Mouse (Mus musculus): ENCODE results near the gene Ubr3.
"Not testable (repeated sequence)": the region's sequence is repeated elsewhere in the genome, so short reads cannot be mapped to it uniquely, and the experiment has no call there.

The Ubr3 gene

GRCm38 (mm10) chr2:69897039-69897617 is at the start of gene Ubr3:
Gene Ubr3 (plus strand): TSS chr2:69897246.
- peak; percentile 97 for DNase-seq

- no peak for DNase-seq
These were observed 47.8 kb upstream of the Ubr3 start for GRCm38 (mm10) chr2:69849215-69849614.

GRCm38 (mm10) chr2:69851427-69852058 is 45.5 kb upstream of the Ubr3 start:
- DNase-seq: no peak

DNA sequence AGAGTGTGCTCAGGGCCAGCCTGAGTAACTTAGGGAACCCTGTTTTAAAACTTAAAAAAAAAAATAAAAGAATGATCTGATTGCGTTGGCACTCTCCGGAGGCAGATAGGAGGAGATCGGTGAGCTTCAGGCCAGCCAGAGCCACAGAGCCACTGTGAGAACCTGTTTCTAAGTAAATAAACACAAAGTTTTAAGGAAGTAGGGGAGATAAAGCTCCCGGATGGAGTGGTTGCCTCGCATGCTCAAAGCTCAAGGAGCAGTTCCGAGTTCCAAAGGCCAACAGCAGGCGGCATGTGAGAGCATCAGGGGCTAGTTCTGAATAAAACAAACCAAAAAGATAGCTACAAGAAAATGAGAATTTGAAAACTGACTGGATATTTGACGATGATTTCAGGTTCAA is 40.7 kb upstream of the Ubr3 start:
- DNase-seq: no peak

DNA sequence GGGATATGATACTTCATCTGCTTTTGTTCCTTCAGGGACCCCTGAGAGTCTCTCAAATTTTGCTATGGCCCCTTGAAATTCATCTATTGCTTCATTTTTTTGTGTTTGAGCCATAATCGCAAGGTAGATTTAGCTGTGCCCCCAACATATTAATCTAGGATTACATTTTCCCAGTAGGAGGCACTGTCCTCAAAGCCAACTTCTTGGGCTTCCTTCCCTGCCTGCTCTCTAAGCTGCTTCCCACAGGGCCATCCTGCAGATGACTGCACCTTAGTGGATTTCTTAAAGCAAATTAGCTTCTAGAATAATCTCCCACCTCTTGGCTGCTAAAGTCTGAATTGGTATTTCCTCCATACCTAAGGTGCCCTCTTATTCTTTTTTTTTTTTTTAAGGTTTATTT is 39.2 kb upstream of the Ubr3 start:
- no peak for DNase-seq

DNA sequence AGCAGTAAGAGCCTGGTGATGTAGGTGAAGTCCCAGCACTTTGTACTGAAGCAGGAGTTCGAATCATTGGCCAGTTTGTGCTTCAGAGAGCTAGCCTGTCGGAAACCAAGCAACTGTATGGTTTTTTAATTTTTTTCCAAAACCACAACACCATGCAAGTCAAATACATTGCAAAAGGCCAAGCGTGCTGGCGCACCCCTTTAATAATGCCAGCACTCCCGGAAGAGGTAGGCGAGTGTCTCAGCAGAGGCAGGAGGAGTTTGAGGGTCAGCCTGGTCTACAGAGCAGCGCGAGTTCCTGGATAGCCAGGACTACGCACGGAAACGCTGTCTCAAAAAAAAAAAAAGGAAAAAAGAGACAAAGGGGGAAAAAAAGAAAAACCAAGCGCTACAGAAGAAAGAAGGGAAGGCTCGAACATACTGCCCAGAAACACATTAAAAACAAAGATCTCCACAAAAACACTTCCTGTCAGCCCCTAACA is 36.0 kb upstream of the Ubr3 start:
- DNase-seq: peak; percentile 6

- peak; percentile 95 for DNase-seq
These were observed 35.5 kb upstream of the Ubr3 start, which contains the start of gene Ssb for GRCm38 (mm10) chr2:69861485-69862091. Gene Ssb (plus strand): TSS chr2:69861562.

GRCm38 (mm10) chr2:69862117-69862657 is 34.9 kb upstream of the Ubr3 start:
- DNase-seq: no peak

DNA sequence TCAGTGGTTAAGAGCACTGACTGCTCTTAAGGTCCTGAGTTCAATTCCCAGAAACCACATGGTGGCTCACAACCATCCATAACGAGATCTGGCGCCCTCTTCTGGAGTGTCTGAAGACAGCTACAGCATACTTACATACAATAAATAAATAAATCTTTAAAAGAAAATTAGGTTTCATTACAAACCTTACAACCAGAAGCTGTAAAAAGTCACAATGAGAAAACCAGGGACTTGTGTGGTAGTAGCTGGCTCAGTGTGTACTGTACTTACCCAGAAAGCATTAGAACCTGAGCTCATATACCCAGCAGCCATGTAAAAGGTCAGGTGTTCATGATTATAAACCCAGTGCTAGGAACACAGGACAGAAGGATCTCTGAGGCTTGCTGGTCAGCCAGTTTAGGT is 13.1 kb upstream of the Ubr3 start:
- DNase-seq: no peak

GRCm38 (mm10) chr2:69884581-69884980 is 12.5 kb upstream of the Ubr3 start:
- no peak for DNase-seq

DNA sequence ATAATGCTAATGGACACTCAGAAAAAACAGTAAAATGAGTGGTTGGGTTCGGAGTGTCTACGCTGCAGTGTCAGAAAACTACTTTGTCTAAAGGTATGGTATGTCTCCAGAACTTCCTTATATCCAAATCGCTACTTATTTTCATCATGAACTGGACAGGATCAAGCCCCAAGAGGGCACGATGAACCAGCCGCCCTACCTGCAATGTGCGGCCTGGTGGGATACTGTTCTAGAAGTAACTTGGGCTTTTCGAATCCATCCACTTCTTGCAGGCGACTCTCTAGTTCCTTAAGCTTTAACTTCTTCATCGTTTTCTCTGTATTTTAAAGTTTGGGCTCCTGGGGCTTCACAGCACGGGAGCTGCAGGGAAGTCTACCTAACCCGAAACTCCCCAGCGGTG is 12.0 kb upstream of the Ubr3 start:
- no peak for DNase-seq

- DNase-seq: peak; percentile 91
These were observed 11.4 kb upstream of the Ubr3 start, which contains the start of gene Mettl5 for GRCm38 (mm10) chr2:69885451-69886305. Gene Mettl5 (minus strand): TSS chr2:69885615.

GRCm38 (mm10) chr2:69888957-69889356 is 8.1 kb upstream of the Ubr3 start:
- no peak for DNase-seq

GRCm38 (mm10) chr2:69890843-69891242 is 6.2 kb upstream of the Ubr3 start:
- no peak for DNase-seq

- no peak for DNase-seq
These were observed 3.9 kb upstream of the Ubr3 start for GRCm38 (mm10) chr2:69893145-69893544.

DNA sequence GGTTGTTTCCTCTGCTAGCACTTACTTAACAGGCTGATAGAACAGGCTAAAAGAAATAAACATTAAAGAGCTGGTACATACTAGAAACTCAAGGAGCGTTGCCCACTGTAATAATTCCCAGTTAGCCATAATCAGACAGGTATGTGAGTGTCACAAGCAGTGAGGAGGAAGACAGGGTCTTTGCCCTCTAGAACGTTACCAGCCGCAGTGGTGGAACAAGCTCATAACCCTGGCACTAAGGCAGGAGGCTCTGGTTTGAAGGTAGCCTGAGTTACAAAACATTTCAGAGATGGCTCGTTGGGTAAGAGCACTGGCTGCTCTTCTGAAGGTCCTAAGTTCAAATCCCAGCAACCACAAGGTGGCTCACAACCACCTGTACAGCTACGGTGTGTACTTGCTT is 3.2 kb upstream of the Ubr3 start:
- no peak for DNase-seq

DNA sequence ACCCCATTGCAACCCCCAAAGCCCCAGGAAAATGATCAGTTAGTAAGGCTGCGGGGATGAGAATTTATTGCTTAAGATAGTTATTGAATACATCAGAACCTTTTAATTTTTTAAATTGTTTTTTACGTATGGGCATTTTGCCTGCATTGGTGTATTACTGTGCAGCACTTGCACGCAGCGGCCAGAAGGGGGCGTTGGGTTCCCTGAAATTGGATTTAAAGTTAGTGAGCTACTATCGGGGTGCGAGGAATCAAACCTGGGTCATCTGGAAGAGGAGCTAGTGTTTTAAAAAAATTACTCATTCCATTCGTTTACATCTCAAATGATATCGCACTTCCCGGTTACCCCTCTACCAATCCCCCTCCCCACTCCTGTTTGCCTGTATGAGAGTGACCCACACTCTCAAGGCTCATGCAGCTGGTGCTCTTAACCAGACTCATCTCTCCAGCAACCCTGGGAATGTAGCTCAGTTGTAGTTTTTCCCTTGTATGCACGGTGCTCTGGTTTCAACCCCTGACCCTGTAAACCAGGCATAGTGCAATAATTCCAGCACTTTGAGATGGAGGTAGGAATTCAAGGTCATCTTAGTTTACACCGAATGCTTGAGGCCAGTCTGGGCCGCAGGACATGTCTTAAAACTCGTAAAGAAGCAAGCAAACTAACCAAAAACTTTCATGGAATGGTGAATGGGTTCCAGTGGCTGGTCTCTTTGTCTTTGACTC is 1.4 kb upstream of the Ubr3 start:
- DNase-seq: no peak

DNA sequence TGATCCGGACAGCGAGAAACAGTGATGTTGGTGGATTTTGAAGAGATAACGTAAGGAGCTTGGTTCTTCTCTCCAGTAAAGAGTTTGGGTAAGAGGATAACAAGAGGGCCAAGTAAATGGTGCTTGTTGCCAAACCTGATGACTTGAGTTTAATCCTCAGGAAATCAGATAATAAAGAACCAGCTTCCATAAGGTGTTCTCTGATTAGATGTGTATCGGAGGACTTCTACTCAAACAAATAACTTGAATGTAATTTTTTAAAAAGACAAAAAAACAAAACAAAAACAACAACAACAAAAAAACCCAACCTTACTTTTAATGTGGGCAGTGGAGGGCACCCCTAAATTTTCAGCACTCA is 843 bp upstream of the Ubr3 start:
- DNase-seq: no peak

DNA sequence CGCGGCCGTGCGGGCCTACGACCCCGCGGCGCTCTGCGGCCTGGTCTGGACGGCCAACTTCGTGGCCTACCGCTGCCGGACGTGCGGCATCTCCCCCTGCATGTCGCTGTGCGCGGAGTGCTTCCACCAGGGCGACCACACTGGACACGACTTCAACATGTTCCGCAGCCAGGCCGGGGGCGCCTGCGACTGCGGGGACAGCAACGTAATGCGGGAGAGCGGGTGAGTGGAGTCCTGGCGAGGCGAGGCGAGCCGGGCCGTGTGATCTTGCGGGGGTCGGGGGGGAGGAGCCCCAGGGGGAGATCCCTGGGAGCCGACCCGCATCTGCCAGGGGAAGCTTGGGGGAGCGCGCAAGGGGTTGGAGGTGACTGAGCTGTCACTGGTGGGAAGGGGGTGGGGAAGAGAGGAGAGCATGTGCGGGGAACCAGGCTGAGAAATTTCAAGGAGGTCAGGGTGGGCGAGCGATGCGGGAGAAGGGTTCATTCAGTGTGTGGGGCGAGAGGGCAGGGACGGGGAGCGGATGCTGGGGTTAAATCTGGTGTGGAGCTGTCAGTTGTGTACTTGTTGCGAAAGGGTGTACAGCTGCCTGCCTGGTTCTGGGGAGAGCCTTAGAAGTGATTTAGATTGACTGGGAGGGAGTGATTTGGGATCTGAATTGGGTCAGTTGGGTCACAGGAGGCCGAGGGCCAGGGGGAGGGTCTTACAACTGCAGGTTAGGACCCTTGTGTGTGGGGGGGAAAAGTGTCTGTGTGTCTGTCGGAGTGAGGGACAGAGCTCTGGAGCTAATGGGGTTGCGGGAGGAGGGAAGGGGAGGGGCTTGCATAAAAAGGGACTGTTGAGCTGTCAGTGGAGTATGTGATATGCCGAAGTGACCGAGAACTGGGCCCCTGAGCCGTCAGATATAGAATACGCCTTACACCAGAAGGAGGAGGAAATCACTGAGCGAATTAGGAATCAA is 851 bp downstream of the Ubr3 start:
- peak; percentile 40 for DNase-seq

GRCm38 (mm10) chr2:69903541-69903940 is 6.5 kb downstream of the Ubr3 start:
- no peak for DNase-seq

DNA sequence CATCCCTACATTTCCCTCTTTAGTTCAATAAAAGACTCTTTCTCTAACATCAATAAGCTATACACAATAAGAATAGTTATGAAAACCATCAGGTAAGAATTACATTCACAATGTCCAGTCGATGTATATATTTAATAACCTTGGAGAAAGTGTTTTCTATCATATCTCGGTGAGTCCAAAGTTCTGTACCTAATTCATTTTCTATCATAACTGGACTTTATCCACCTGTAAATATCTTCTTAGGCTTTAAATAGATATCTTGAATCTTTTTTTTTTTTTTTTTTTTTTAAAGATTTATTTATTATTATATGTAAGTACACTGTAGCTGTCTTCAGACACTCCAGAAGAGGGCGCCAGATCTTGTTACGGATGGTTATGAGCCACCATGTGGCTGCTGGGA is 10.3 kb downstream of the Ubr3 start:
- not testable (repeated sequence) for DNase-seq
